Mouse (Mus musculus) heart, embryonic 12.5 days (tissue): ENCODE measurements around the gene Rheb. TPM values are rescaled to one million over a fixed set of nuclear protein-coding genes. Genes with fewer than 3 reads are reported as not detected.

ENCODE experiments used
- ATAC-seq: fragments of 200-750 bp; cut with Nextera tagmentation; 2 replicates; pipeline ENCODE4 v1.8.0; 2017; ENCODE audit warnings: moderate TSS enrichment, moderate library complexity; ENCODE audit not compliant: insufficient number of reproducible peaks, low FRiP score
- H3K27ac ChIP-seq: fragments of 300-500 bp; sonication (generic); 2 replicates; pipeline ENCODE4 v1.5.1; 2016; ENCODE audit warnings: mild to moderate bottlenecking, moderate library complexity; ENCODE audit not compliant: poor library complexity, severe bottlenecking
- H3K27me3 ChIP-seq: fragments of 300-500 bp; sonication (generic); replicated peaks from 2 replicates; pipeline ENCODE4 v1.6.1; 2016; ENCODE audit warnings: mild to moderate bottlenecking, moderate library complexity
- H3K36me3 ChIP-seq: fragments of 300-500 bp; sonication (generic); 2 replicates; pipeline ENCODE4 v1.6.1; 2016; ENCODE audit warnings: mild to moderate bottlenecking, moderate library complexity
- H3K4me1 ChIP-seq: fragments of 300-500 bp; sonication (generic); replicated peaks from 2 replicates; pipeline ENCODE4 v1.6.1; 2016; ENCODE audit warnings: mild to moderate bottlenecking
- H3K4me2 ChIP-seq: fragments of 300-500 bp; sonication (generic); 2 replicates; pipeline ENCODE4 v1.6.1; 2016; ENCODE audit warnings: mild to moderate bottlenecking, moderate library complexity
- H3K4me3 ChIP-seq: fragments of 300-500 bp; sonication (generic); 2 replicates; pipeline ENCODE4 v1.5.1; 2016; ENCODE audit warnings: mild to moderate bottlenecking
- H3K9ac ChIP-seq: fragments of 300-500 bp; sonication (generic); 2 replicates; pipeline ENCODE4 v1.6.1; 2016; ENCODE audit warnings: mild to moderate bottlenecking, moderate library complexity
- H3K9me3 ChIP-seq: fragments of 300-500 bp; sonication (generic); replicated peaks from 2 replicates; pipeline ENCODE4 v1.6.1; 2016; ENCODE audit warnings: mild to moderate bottlenecking, moderate library complexity
- WGBS: fragments of 180-500 bp; shearing (Covaris S2); methylation state at CpG from one replicate; pipeline ENCODE4 v1.1.7; 2016; 5-methylcytosine and 5-hydroxymethylcytosine counted together
- polyA plus RNA-seq: library from polyadenylated mRNA; unstranded; fragments of >200 nt; fragmentation: Nextera tagmentation; extraction: Ambion mirVana; gene quantifications from 2 replicates; pipeline ENCODE4 v1.2.1, GENCODE M21; 2016

The Rheb gene
- polyA plus RNA-seq, 1 experiment from 2014 or later, result 260 TPM

GRCm38 (mm10) chr5:24841662-24842273, 656 bp downstream of the Rheb start:
- Histone ChIP-seq H3K27me3 (no peaks in the 10 kb centered on the region), H3K9me3 (no peaks in the 10 kb centered on the region), H3K9ac (peak overlapping the region; percentile 97), H3K4me2 (peak overlapping the region; percentile 99), H3K4me3 (peak overlapping the region; percentile 97), H3K27ac (peak overlapping the region; percentile 100), H3K4me1 (peaks cover 41% of the 10 kb centered on the region), H3K36me3 (no peaks in the 10 kb centered on the region)
- peak; percentile 23; the same call in 1 of the 2 replicates for ATAC-seq
- 0% methylated on average over 50 of the region's 50 CpGs for WGBS

GRCm38 (mm10) chr5:24840975-24841431, 1.4 kb downstream of the Rheb start:
- no peaks in the 10 kb centered on the region for H3K9me3 ChIP-seq
- H3K27me3 ChIP-seq, result no peaks in the 10 kb centered on the region
- peak overlapping the region; percentile 100 for H3K27ac ChIP-seq
- WGBS, result 9% methylated on average over 11 of the region's 11 CpGs
- ATAC-seq, result no peak
- peak overlapping the region; percentile 97 for H3K4me3 ChIP-seq
- peak overlapping the region; percentile 99 for H3K4me2 ChIP-seq
- no peaks in the 10 kb centered on the region for H3K36me3 ChIP-seq
- peak overlapping the region; percentile 97 for H3K9ac ChIP-seq
- H3K4me1 ChIP-seq, result peaks cover 41% of the 10 kb centered on the region

- 82% methylated on average over 5 of the region's 5 CpGs for WGBS
Observed at GRCm38 (mm10) chr5:24834491-24834890, 7.9 kb downstream of the Rheb start.

GRCm38 (mm10) chr5:24831912-24832311, 10.5 kb downstream of the Rheb start:
- 72% methylated on average over 3 of the region's 3 CpGs for WGBS
- no peaks in the 10 kb centered on the region for H3K36me3 ChIP-seq
- H3K4me3 ChIP-seq, result no peak overlapping the region
- H3K9me3 ChIP-seq, result no peaks in the 10 kb centered on the region
- peaks cover 38% of the 10 kb centered on the region for H3K4me1 ChIP-seq
- H3K27ac ChIP-seq, result no peak overlapping the region
- ATAC-seq, result no peak
- no peak overlapping the region for H3K9ac ChIP-seq
- no peaks in the 10 kb centered on the region for H3K27me3 ChIP-seq
- H3K4me2 ChIP-seq, result no peak overlapping the region

More at GRCm38 (mm10) chr5:24834491-24834890, 7.9 kb downstream of the Rheb start:
- H3K4me3 ChIP-seq, result no peak overlapping the region
- no peak for ATAC-seq
- H3K9me3 ChIP-seq, result no peaks in the 10 kb centered on the region
- H3K4me1 ChIP-seq, result peaks cover 37% of the 10 kb centered on the region
- H3K9ac ChIP-seq, result no peak overlapping the region
- H3K27me3 ChIP-seq, result no peaks in the 10 kb centered on the region
- 0 out of 2 replicates have a peak overlapping the region, but pooled peaks have one; percentile 17 for H3K27ac ChIP-seq
- H3K4me2 ChIP-seq, result no peak overlapping the region
- H3K36me3 ChIP-seq, result no peaks in the 10 kb centered on the region

GRCm38 (mm10) chr5:24828446-24828845, 14.0 kb downstream of the Rheb start:
- ATAC-seq, result no peak
- 81% methylated on average over 3 of the region's 3 CpGs for WGBS
- H3K27me3 ChIP-seq, result no peaks in the 10 kb centered on the region
- no peaks in the 10 kb centered on the region for H3K36me3 ChIP-seq
- H3K4me2 ChIP-seq, result no peak overlapping the region
- no peak overlapping the region for H3K27ac ChIP-seq
- H3K4me1 ChIP-seq, result peaks cover 62% of the 10 kb centered on the region
- H3K9me3 ChIP-seq, result no peaks in the 10 kb centered on the region
- no peak overlapping the region for H3K9ac ChIP-seq
- H3K4me3 ChIP-seq, result no peak overlapping the region

- Histone ChIP-seq H3K4me2 (no peak overlapping the region), H3K4me3 (no peak overlapping the region), H3K9me3 (no peaks in the 10 kb centered on the region), H3K36me3 (0 out of 2 replicates have a peak, but pooled peaks cover 2% of the 10 kb centered on the region), H3K27me3 (no peaks in the 10 kb centered on the region), H3K9ac (no peak overlapping the region), H3K4me1 (peaks cover 58% of the 10 kb centered on the region), H3K27ac (no peak overlapping the region)
- ATAC-seq, result no peak
- WGBS, result 80% methylated on average over 2 of the region's 2 CpGs
Observed at GRCm38 (mm10) chr5:24827173-24827572, 15.3 kb downstream of the Rheb start.

- peak overlapping the region; percentile 34; the same call in 1 of the 2 replicates for H3K27ac ChIP-seq
- peak overlapping the region; percentile 29; the same call in 1 of the 2 replicates for H3K4me2 ChIP-seq
- no peak for ATAC-seq
- no peak overlapping the region; the same call in 1 of the 2 replicates for H3K9ac ChIP-seq
- peaks cover 58% of the 10 kb centered on the region for H3K4me1 ChIP-seq
- no peaks in the 10 kb centered on the region for H3K27me3 ChIP-seq
- no peaks in the 10 kb centered on the region for H3K9me3 ChIP-seq
- 0 out of 2 replicates have a peak, but pooled peaks cover 2% of the 10 kb centered on the region for H3K36me3 ChIP-seq
- H3K4me3 ChIP-seq, result no peak overlapping the region
- WGBS, result 78% methylated on average over 9 of the region's 9 CpGs
Observed at GRCm38 (mm10) chr5:24826056-24826770, 16.2 kb downstream of the Rheb start.

- no peak overlapping the region for H3K9ac ChIP-seq
- no peaks in the 10 kb centered on the region for H3K9me3 ChIP-seq
- peaks cover 63% of the 10 kb centered on the region for H3K4me1 ChIP-seq
- H3K27ac ChIP-seq, result peak overlapping the region; percentile 44
- H3K4me3 ChIP-seq, result no peak overlapping the region
- no peak for ATAC-seq
- H3K36me3 ChIP-seq, result 0 out of 2 replicates have a peak, but pooled peaks cover 2% of the 10 kb centered on the region
- 53% methylated on average over 4 of the region's 4 CpGs for WGBS
- no peaks in the 10 kb centered on the region for H3K27me3 ChIP-seq
- H3K4me2 ChIP-seq, result 0 out of 2 replicates have a peak overlapping the region, but pooled peaks have one; percentile 29
Observed at GRCm38 (mm10) chr5:24825365-24826055, 16.9 kb downstream of the Rheb start.

- peak overlapping the region; percentile 7; the same call in 1 of the 2 replicates for H3K27ac ChIP-seq
- no peaks in the 10 kb centered on the region for H3K9me3 ChIP-seq
- ATAC-seq, result no peak
- H3K36me3 ChIP-seq, result 0 out of 2 replicates have a peak, but pooled peaks cover 9% of the 10 kb centered on the region
- H3K4me1 ChIP-seq, result peaks cover 65% of the 10 kb centered on the region
- WGBS, result 69% methylated on average over 6 of the region's 6 CpGs
- H3K9ac ChIP-seq, result no peak overlapping the region
- no peak overlapping the region for H3K4me2 ChIP-seq
- H3K4me3 ChIP-seq, result no peak overlapping the region
- H3K27me3 ChIP-seq, result no peaks in the 10 kb centered on the region
Observed at GRCm38 (mm10) chr5:24823864-24824405, 18.5 kb downstream of the Rheb start.

- Histone ChIP-seq H3K9ac (no peak overlapping the region), H3K4me3 (no peak overlapping the region), H3K4me1 (peaks cover 57% of the 10 kb centered on the region), H3K27me3 (no peaks in the 10 kb centered on the region), H3K27ac (no peak overlapping the region), H3K36me3 (0 out of 2 replicates have a peak, but pooled peaks cover 10% of the 10 kb centered on the region), H3K9me3 (no peaks in the 10 kb centered on the region), H3K4me2 (no peak overlapping the region)
- no peak for ATAC-seq
- WGBS, result 74% methylated on average over 3 of the region's 3 CpGs
Observed at GRCm38 (mm10) chr5:24822781-24823180, 19.6 kb downstream of the Rheb start.
